Mouse (Mus musculus) myocyte (in vitro differentiated cells): ENCODE data around the gene Lrfn2.

Source experiments
- E2F4 ChIP-seq: IDR thresholded peaks from one replicate; pipeline ENCODE4 v1.6.1; 2011; ENCODE audit warnings: mild to moderate bottlenecking, control low read depth, moderate library complexity; ENCODE audit not compliant: insufficient read depth
- MAX ChIP-seq: IDR thresholded peaks from one replicate; pipeline ENCODE4 v1.6.1; 2011; ENCODE audit warnings: low read depth, mild to moderate bottlenecking, control low read depth
- MYOD1 ChIP-seq, 3 experiments: IDR thresholded peaks; one replicate each; pipeline ENCODE4 v1.6.1; 2011; ENCODE audit warnings: control low read depth in 2 of 3, low read depth in 2 of 3, mild to moderate bottlenecking in 2 of 3, moderate library complexity in 1 of 3; ENCODE audit not compliant: insufficient read length in 2 of 3, control insufficient read depth in 1 of 3
- POLR2A ChIP-seq: IDR thresholded peaks from one replicate; pipeline ENCODE4 v1.6.1; 2011; ENCODE audit warnings: low read depth, mild to moderate bottlenecking, control low read depth, moderate library complexity; ENCODE audit not compliant: insufficient read length
- REST ChIP-seq: IDR thresholded peaks from one replicate; pipeline ENCODE4 v1.6.1; 2011; ENCODE audit warnings: mild to moderate bottlenecking, control low read depth, moderate library complexity; ENCODE audit not compliant: insufficient read depth, insufficient read length
- TCF12 ChIP-seq: IDR thresholded peaks from one replicate; pipeline ENCODE4 v1.6.1; 2011; ENCODE audit warnings: mild to moderate bottlenecking, control low read depth; ENCODE audit not compliant: poor library complexity, insufficient read depth, severe bottlenecking
- TCF3 ChIP-seq: IDR thresholded peaks from one replicate; pipeline ENCODE4 v1.6.1; 2011; ENCODE audit warnings: low read depth, control low read depth; ENCODE audit not compliant: insufficient read length
- USF1 ChIP-seq: IDR thresholded peaks from one replicate; pipeline ENCODE4 v1.6.1; 2011; ENCODE audit warnings: low read depth, mild to moderate bottlenecking, control low read depth, moderate library complexity

- TF ChIP-seq TCF12 (no peak), E2F4 (no peak), USF1 (no peak), MYOD1 (IDR thresholded peaks at IDR 0.05; ENCODE audit: control insufficient read depth in 1 of 3, insufficient read length in 2 of 3, low read depth in 2 of 3) (no peak), POLR2A (no peak), MAX (no peak), REST (no peak), TCF3 (no peak)
Measured at GRCm38 (mm10) chr17:49113336-49113735, 181.2 kb downstream of the Lrfn2 start.
